Mouse (Mus musculus) embryo, embryonic 11 days (tissue): ENCODE results near the gene Plin5.
A peak's percentile ranks its signal among the peaks of the same experiment; 100 is the strongest.

Source experiments
- DNase-seq: peaks from one replicate; pipeline ENCODE4 v3.0.0-alpha.2; 2015

Plin5 gene

GRCm38 (mm10) chr17:56132661-56133060 lies 15.3 kb upstream of the Plin5 start:
- peak; percentile 53 for DNase-seq

GRCm38 (mm10) chr17:56131814-56132213 lies 14.4 kb upstream of the Plin5 start:
- DNase-seq = peak; percentile 52

GRCm38 (mm10) chr17:56131136-56131535 lies 13.7 kb upstream of the Plin5 start:
- no peak for DNase-seq

- no peak for DNase-seq
These were observed 10.8 kb upstream of the Plin5 start for GRCm38 (mm10) chr17:56128246-56128645.

GRCm38 (mm10) chr17:56126175-56126574 lies 8.8 kb upstream of the Plin5 start:
- no peak for DNase-seq

- DNase-seq = no peak
These were observed 7.9 kb upstream of the Plin5 start for GRCm38 (mm10) chr17:56125276-56125630.

GRCm38 (mm10) chr17:56124377-56125275 lies 7.2 kb upstream of the Plin5 start:
- peak; percentile 73 for DNase-seq

- no peak for DNase-seq
These were observed 6.4 kb upstream of the Plin5 start for GRCm38 (mm10) chr17:56123681-56124340.

GRCm38 (mm10) chr17:56123161-56123560 lies 5.8 kb upstream of the Plin5 start:
- DNase-seq = no peak

- DNase-seq = no peak
These were observed 4.4 kb upstream of the Plin5 start, which contains the start of gene Lrg1 for GRCm38 (mm10) chr17:56121826-56122225. Lrg1 (minus strand) TSS chr17:56122001.

- DNase-seq = no peak
These were observed 2.8 kb upstream of the Plin5 start for GRCm38 (mm10) chr17:56119981-56120880.

- no peak for DNase-seq
These were observed 2.0 kb upstream of the Plin5 start for GRCm38 (mm10) chr17:56119431-56119830.

- DNase-seq = no peak
These were observed 1.2 kb downstream of the Plin5 start for GRCm38 (mm10) chr17:56116193-56116592.

GRCm38 (mm10) chr17:56112743-56113142 lies 4.7 kb downstream of the Plin5 start:
- no peak for DNase-seq

- DNase-seq = peak; percentile 87
These were observed 5.5 kb downstream of the Plin5 start for GRCm38 (mm10) chr17:56111864-56112263.

- no peak for DNase-seq
These were observed 6.4 kb downstream of the Plin5 start for GRCm38 (mm10) chr17:56111021-56111420.

- no peak for DNase-seq
These were observed 6.8 kb downstream of the Plin5 start for GRCm38 (mm10) chr17:56110571-56110970.

- DNase-seq = no peak
These were observed 8.0 kb downstream of the Plin5 start, which contains the start of gene Plin4 for GRCm38 (mm10) chr17:56109219-56110051. Plin4 (minus strand) TSS chr17:56109803.

GRCm38 (mm10) chr17:56108334-56109044 lies 8.9 kb downstream of the Plin5 start:
- no peak for DNase-seq

- DNase-seq = no peak
These were observed 9.7 kb downstream of the Plin5 start for GRCm38 (mm10) chr17:56107736-56108135.

- no peak for DNase-seq
These were observed 10.4 kb downstream of the Plin5 start for GRCm38 (mm10) chr17:56106981-56107380.
